Mouse (Mus musculus) frontal cortex, postnatal 36 days (tissue): ENCODE results near the gene Zfp120.
"Not testable (repeated sequence)": the region's sequence is repeated elsewhere in the genome, so short reads cannot be mapped to it uniquely, and the experiment has no call there.

ENCODE experiments used
- DNase-seq, 2 experiments: peaks; one replicate each; pipeline ENCODE4 v3.0.0; 2022; ENCODE audit warnings: low spot score in 2 of 2

The Zfp120 gene

DNA sequence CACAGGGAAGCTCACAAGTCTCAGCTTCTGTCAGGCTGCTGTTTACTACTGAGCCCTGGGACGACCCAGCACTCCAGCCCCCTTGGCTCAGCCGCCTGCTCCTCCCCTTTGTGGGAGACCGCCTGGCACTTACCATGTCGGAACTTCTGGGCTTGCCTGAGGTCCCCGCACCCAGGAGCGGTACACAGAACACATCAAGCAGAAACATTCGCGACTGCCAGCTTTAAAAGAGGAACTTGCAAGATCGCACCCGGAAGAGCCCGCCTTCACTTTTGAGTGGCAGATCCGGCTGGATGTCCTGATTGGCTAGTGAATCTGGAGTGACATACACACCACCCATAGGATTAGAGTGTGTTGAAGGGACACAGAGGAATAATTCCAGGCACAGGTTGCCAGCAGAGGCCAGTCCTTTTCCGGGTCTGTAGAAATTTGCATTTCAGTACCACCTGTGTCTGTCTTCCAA, at the start of gene Zfp120:
Gene Zfp120, minus strand, starts transcription at position 274 of the 463 bp plus-strand sequence.
- DNase-seq, result peak; percentile 83 to 93

- DNase-seq, result not testable (repeated sequence)
These were observed 45.1 kb upstream of the Zfp120 start, which contains the start of gene Gm14139 for GRCm38 (mm10) chr2:150181570-150181999. TSS of gene Gm14139 (plus strand) at chr2:150181755.

- not testable (repeated sequence) for DNase-seq
These were observed 44.5 kb upstream of the Zfp120 start for GRCm38 (mm10) chr2:150181046-150181445.

GRCm38 (mm10) chr2:150179579-150179978, 43.1 kb upstream of the Zfp120 start, which contains the start of gene Gm10770:
TSS of gene Gm10770 (minus strand) at chr2:150179679.
- not testable (repeated sequence) for DNase-seq

GRCm38 (mm10) chr2:150173833-150174232, 37.3 kb upstream of the Zfp120 start:
- DNase-seq, result no peak

- no peak for DNase-seq
These were observed 30.2 kb upstream of the Zfp120 start for GRCm38 (mm10) chr2:150166703-150167102.

DNA sequence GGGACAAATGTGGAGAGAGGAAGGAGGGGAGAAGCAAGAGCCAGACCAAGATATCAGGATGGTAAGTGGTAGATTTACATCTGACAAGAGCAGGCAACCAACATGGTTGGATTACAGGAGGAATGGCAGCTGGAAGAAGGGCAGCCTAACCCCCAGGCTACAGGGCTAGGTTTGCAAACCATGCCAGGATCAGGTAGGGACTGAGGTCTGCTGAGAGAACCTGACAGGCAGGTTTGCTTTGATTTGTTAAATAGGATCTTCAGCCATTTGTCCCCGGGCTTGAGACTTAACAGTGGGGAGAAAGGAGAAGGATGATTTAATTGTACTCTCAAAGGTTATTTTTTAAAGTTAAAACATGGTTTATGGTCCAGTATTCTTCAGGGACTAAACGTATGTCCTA, 3.7 kb downstream of the Zfp120 start:
- DNase-seq, result no peak

DNA sequence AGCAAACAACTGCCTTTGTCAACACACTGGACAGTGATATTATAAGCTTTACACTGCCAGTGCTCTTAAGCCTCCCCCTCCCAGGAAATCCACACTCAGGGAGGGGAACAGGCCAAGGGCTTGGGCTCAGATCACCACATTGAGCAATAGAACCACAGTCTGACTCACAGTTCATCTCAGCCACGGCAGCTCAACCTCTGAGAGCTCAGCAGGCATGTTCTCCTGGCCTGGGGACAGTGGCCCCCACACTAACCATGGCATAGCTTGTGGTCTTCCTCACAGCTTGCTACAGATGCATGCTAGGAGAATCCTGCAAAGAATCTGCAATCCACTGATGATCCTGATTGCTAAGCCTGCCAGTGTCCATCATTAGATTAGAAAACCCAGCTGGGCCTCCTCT, 4.5 kb downstream of the Zfp120 start:
- not testable (repeated sequence) for DNase-seq

GRCm38 (mm10) chr2:150111247-150111912, 25.1 kb downstream of the Zfp120 start:
- no peak for DNase-seq

- peak; percentile 13 to 74 for DNase-seq
These were observed 36.9 kb downstream of the Zfp120 start for GRCm38 (mm10) chr2:150099618-150100017.
